Mouse (Mus musculus) E14TG2a.4 (cell line): ENCODE results near the gene Lhx2.

Experiments used
- CTCF ChIP-seq: conservative IDR thresholded peaks from 2 replicates; pipeline ENCODE4 v1.5.1; 2014; ENCODE audit warnings: low read length
- POU5F1 ChIP-seq: IDR thresholded peaks from 2 replicates; pipeline ENCODE4 v1.6.1; 2014; ENCODE audit warnings: low read length, borderline replicate concordance

GRCm38 (mm10) chr2:38410227-38410626 is 71.1 kb downstream of the Lhx2 start:
- TF ChIP-seq CTCF (no peak), POU5F1 (no peak)
